Mouse (Mus musculus) midbrain, embryonic 10.5 days (tissue): Measurements from ENCODE around the gene Gm11444. TPM values are rescaled to one million over a fixed set of nuclear protein-coding genes. Genes with fewer than 3 reads are reported as not detected.

Experiments
- DNase-seq: peaks from one replicate; pipeline ENCODE4 v3.0.0-alpha.2; 2017; ENCODE audit warnings: low spot score
- H3K27ac ChIP-seq: fragments of 300-500 bp; sonication (generic); replicated peaks from 2 replicates; pipeline ENCODE4 v1.5.1; 2016; ENCODE audit warnings: mild to moderate bottlenecking
- H3K27me3 ChIP-seq: fragments of 300-500 bp; sonication (generic); 2 replicates; pipeline ENCODE4 v1.6.1; 2016; ENCODE audit warnings: low read depth, mild to moderate bottlenecking; ENCODE audit not compliant: poor library complexity, severe bottlenecking
- H3K36me3 ChIP-seq: fragments of 300-500 bp; sonication (generic); 2 replicates; pipeline ENCODE4 v1.6.1; 2016; ENCODE audit warnings: mild to moderate bottlenecking, moderate library complexity
- H3K4me1 ChIP-seq: fragments of 300-500 bp; sonication (generic); 2 replicates; pipeline ENCODE4 v1.6.1; 2016
- H3K4me3 ChIP-seq: fragments of 300-500 bp; sonication (generic); 2 replicates; pipeline ENCODE4 v1.5.1; 2016; ENCODE audit warnings: mild to moderate bottlenecking, moderate library complexity
- H3K9me3 ChIP-seq: fragments of 300-500 bp; sonication (generic); replicated peaks from 2 replicates; pipeline ENCODE4 v1.6.1; 2016; ENCODE audit warnings: mild to moderate bottlenecking
- WGBS: fragments of 180-500 bp; shearing (Covaris S2); methylation state at CpG from one replicate; pipeline ENCODE4 v1.1.7; 2016; 5-methylcytosine and 5-hydroxymethylcytosine counted together
- polyA plus RNA-seq: library from polyadenylated mRNA; unstranded; fragments of >200 nt; fragmentation: Nextera tagmentation; extraction: Ambion mirVana; gene quantifications from 2 replicates; pipeline ENCODE4 v1.2.1, GENCODE M21; 2016

The Gm11444 gene
- polyA plus RNA-seq, 1 experiment from 2014 or later: not detected

- H3K27ac ChIP-seq: no peak overlapping the region
- DNase-seq: no peak
- peaks cover 86% of the 10 kb centered on the region for H3K27me3 ChIP-seq
- H3K9me3 ChIP-seq: no peaks in the 10 kb centered on the region
- 45% methylated on average over 5 of the region's 5 CpGs for WGBS
- peaks cover 40% of the 10 kb centered on the region for H3K4me1 ChIP-seq
- H3K36me3 ChIP-seq: no peaks in the 10 kb centered on the region
- no peak overlapping the region for H3K4me3 ChIP-seq
Measured at GRCm38 (mm10) chr11:85845921-85846320, 4.2 kb downstream of the Gm11444 start.

GRCm38 (mm10) chr11:85844971-85845370, 5.2 kb downstream of the Gm11444 start:
- Histone ChIP-seq H3K36me3 (no peaks in the 10 kb centered on the region), H3K9me3 (no peaks in the 10 kb centered on the region), H3K4me3 (peak overlapping the region; percentile 58), H3K4me1 (peaks cover 45% of the 10 kb centered on the region), H3K27me3 (peaks cover 91% of the 10 kb centered on the region), H3K27ac (no peak overlapping the region; the same call in 1 of the 2 replicates)
- 28% methylated on average over 5 of the region's 5 CpGs for WGBS
- DNase-seq: no peak

- under 1% methylated on average over 54 of the region's 54 CpGs for WGBS
- H3K27me3 ChIP-seq: peaks cover 93% of the 10 kb centered on the region
- H3K4me1 ChIP-seq: peaks cover 45% of the 10 kb centered on the region
- H3K36me3 ChIP-seq: no peaks in the 10 kb centered on the region
- peak overlapping the region; percentile 58 for H3K4me3 ChIP-seq
- DNase-seq: peak; percentile 92
- no peaks in the 10 kb centered on the region for H3K9me3 ChIP-seq
- peak overlapping the region; percentile 65 for H3K27ac ChIP-seq
Measured at GRCm38 (mm10) chr11:85844144-85844965, 5.8 kb downstream of the Gm11444 start.

- peak; percentile 81 for DNase-seq
- Histone ChIP-seq H3K27me3 (peaks cover 98% of the 10 kb centered on the region), H3K4me1 (peaks cover 45% of the 10 kb centered on the region), H3K9me3 (no peaks in the 10 kb centered on the region), H3K36me3 (no peaks in the 10 kb centered on the region), H3K27ac (peak overlapping the region; percentile 65), H3K4me3 (peak overlapping the region; percentile 58)
- under 1% methylated on average over 18 of the region's 18 CpGs for WGBS
Measured at GRCm38 (mm10) chr11:85843347-85843692, 6.8 kb downstream of the Gm11444 start.

- Histone ChIP-seq H3K27me3 (peaks cover 98% of the 10 kb centered on the region), H3K4me3 (peak overlapping the region; percentile 58), H3K36me3 (no peaks in the 10 kb centered on the region), H3K9me3 (no peaks in the 10 kb centered on the region), H3K4me1 (peaks cover 51% of the 10 kb centered on the region), H3K27ac (no peak overlapping the region)
- WGBS: 4% methylated on average over 24 of the region's 24 CpGs
- peak; percentile 35 for DNase-seq
Measured at GRCm38 (mm10) chr11:85842596-85843346, 7.4 kb downstream of the Gm11444 start.

GRCm38 (mm10) chr11:85841980-85842379, 8.2 kb downstream of the Gm11444 start:
- Histone ChIP-seq H3K4me1 (peaks cover 57% of the 10 kb centered on the region), H3K9me3 (no peaks in the 10 kb centered on the region), H3K27ac (no peak overlapping the region), H3K4me3 (peak overlapping the region; percentile 46), H3K27me3 (peaks cover 98% of the 10 kb centered on the region), H3K36me3 (no peaks in the 10 kb centered on the region)
- peak; percentile 86 for DNase-seq
- 0% methylated on average over 32 of the region's 32 CpGs for WGBS

GRCm38 (mm10) chr11:85841211-85841681, 8.9 kb downstream of the Gm11444 start:
- H3K27me3 ChIP-seq: peaks cover 98% of the 10 kb centered on the region
- DNase-seq: peak; percentile 41
- WGBS: 7% methylated on average over 8 of the region's 8 CpGs
- H3K4me1 ChIP-seq: peaks cover 57% of the 10 kb centered on the region
- peak overlapping the region; percentile 46 for H3K4me3 ChIP-seq
- H3K27ac ChIP-seq: no peak overlapping the region
- H3K36me3 ChIP-seq: no peaks in the 10 kb centered on the region
- no peaks in the 10 kb centered on the region for H3K9me3 ChIP-seq

- Histone ChIP-seq H3K36me3 (no peaks in the 10 kb centered on the region), H3K9me3 (no peaks in the 10 kb centered on the region), H3K4me1 (peaks cover 56% of the 10 kb centered on the region), H3K27ac (no peak overlapping the region), H3K27me3 (peaks cover 98% of the 10 kb centered on the region), H3K4me3 (peak overlapping the region; percentile 33)
- DNase-seq: peak; percentile 47
- WGBS: 1% methylated on average over 21 of the region's 21 CpGs
Measured at GRCm38 (mm10) chr11:85840803-85841145, 9.4 kb downstream of the Gm11444 start.

- Histone ChIP-seq H3K4me3 (peak overlapping the region; percentile 33), H3K27ac (no peak overlapping the region), H3K9me3 (no peaks in the 10 kb centered on the region), H3K4me1 (peaks cover 56% of the 10 kb centered on the region), H3K36me3 (no peaks in the 10 kb centered on the region), H3K27me3 (peaks cover 98% of the 10 kb centered on the region)
- 3% methylated on average over 27 of the region's 27 CpGs for WGBS
- peak; percentile 49 for DNase-seq
Measured at GRCm38 (mm10) chr11:85840031-85840802, 9.9 kb downstream of the Gm11444 start.

GRCm38 (mm10) chr11:85839258-85840030, 10.7 kb downstream of the Gm11444 start:
- WGBS: 6% methylated on average over 7 of the region's 7 CpGs
- H3K4me1 ChIP-seq: peaks cover 57% of the 10 kb centered on the region

GRCm38 (mm10) chr11:85838424-85839257, 11.5 kb downstream of the Gm11444 start:
- Histone ChIP-seq H3K4me1 (peaks cover 49% of the 10 kb centered on the region), H3K36me3 (no peaks in the 10 kb centered on the region), H3K27ac (no peak overlapping the region; the same call in 1 of the 2 replicates), H3K27me3 (peaks cover 100% of the 10 kb centered on the region), H3K9me3 (no peaks in the 10 kb centered on the region), H3K4me3 (peak overlapping the region; percentile 40)
- peak; percentile 57 for DNase-seq
- 5% methylated on average over 20 of the region's 20 CpGs for WGBS

More at GRCm38 (mm10) chr11:85839258-85840030, 10.7 kb downstream of the Gm11444 start:
- Histone ChIP-seq H3K9me3 (no peaks in the 10 kb centered on the region), H3K27ac (no peak overlapping the region), H3K4me3 (no peak overlapping the region), H3K27me3 (peaks cover 98% of the 10 kb centered on the region), H3K36me3 (no peaks in the 10 kb centered on the region)
- DNase-seq: no peak
